Mouse (Mus musculus) midbrain, embryonic 14.5 days (tissue): ENCODE measurements at regions not wholly inside any gene's neighbourhood (a gene's known extent, or its start where the extent isn't known, plus 50 kb on each side); places are given as distances from the start of the nearest gene placed in this dataset.
A peak's percentile ranks its signal among the peaks of the same experiment; 100 is the strongest.

ENCODE experiments used
- ATAC-seq: fragments of 200-750 bp; cut with Nextera tagmentation; 2 replicates; pipeline ENCODE4 v1.8.0; 2017; ENCODE audit warnings: moderate number of reproducible peaks, moderate library complexity; ENCODE audit not compliant: low FRiP score, low TSS enrichment
- DNase-seq: peaks from one replicate; pipeline ENCODE4 v3.0.0-alpha.2; 2015
- H3K27ac ChIP-seq: fragments of 300-500 bp; sonication (generic); replicated peaks from 2 replicates; pipeline ENCODE4 v1.5.1; 2014; ENCODE audit warnings: mild to moderate bottlenecking, low read depth, low read length, moderate library complexity
- H3K27me3 ChIP-seq: fragments of 300-500 bp; sonication (generic); 2 replicates; pipeline ENCODE4 v1.6.1; 2014; ENCODE audit warnings: low read length, control low read depth, mixed read lengths; ENCODE audit not compliant: control insufficient read depth, insufficient read depth
- H3K36me3 ChIP-seq: fragments of 300-500 bp; sonication (generic); 2 replicates; pipeline ENCODE4 v1.6.1; 2014; ENCODE audit warnings: low read length, control low read depth; ENCODE audit not compliant: control insufficient read depth, insufficient read depth
- H3K4me1 ChIP-seq: fragments of 300-500 bp; sonication (generic); 2 replicates; pipeline ENCODE4 v1.6.1; 2014; ENCODE audit warnings: mild to moderate bottlenecking, antibody characterized with exemption, low read length, control low read depth; ENCODE audit not compliant: control insufficient read depth, insufficient read depth
- H3K4me2 ChIP-seq: fragments of 300-500 bp; sonication (generic); 2 replicates; pipeline ENCODE4 v1.6.1; 2014; ENCODE audit warnings: mild to moderate bottlenecking, low read length, moderate library complexity
- H3K4me3 ChIP-seq: fragments of 300-500 bp; sonication (generic); replicated peaks from 2 replicates; pipeline ENCODE4 v1.5.1; 2014; ENCODE audit warnings: low read depth, low read length
- H3K9ac ChIP-seq: fragments of 300-500 bp; sonication (generic); replicated peaks from 2 replicates; pipeline ENCODE4 v1.6.1; 2014; ENCODE audit warnings: mild to moderate bottlenecking, low read length, moderate library complexity
- H3K9me3 ChIP-seq: fragments of 300-500 bp; sonication (generic); 2 replicates; pipeline ENCODE4 v1.6.1; 2016; ENCODE audit warnings: low read length, control low read depth, mixed read lengths; ENCODE audit not compliant: control insufficient read depth
- WGBS: fragments of 180-500 bp; shearing (Covaris S2); extraction: QIAGEN DNeasy Blood & Tissue Kit; methylation state at CpG from one replicate; pipeline ENCODE4 v1.1.7; 2014; 5-methylcytosine and 5-hydroxymethylcytosine counted together

DNA sequence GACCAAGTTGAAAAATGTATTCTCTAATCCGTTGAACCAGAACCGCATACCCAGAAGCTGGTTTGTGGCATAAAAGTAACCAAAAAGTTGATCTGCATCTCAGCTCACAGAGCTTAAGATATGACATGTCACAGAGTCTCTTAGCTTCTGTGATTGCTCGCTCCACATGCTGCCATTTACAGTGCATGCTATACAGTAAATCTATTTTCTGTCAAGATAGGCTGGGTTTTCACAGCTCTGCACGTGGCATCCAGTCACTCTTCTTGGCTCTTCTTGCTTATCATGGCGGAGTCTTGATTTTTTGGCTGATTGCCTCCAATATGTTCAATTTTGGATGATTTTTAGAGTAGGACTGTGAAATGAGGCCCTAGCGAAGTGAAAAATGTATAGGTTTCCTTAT, 397.5 kb downstream of the Hsfy2 start:
- WGBS: 88% methylated on average over 6 of the region's 6 CpGs
- H3K4me2 ChIP-seq: no peak overlapping the region
- H3K9ac ChIP-seq: no peak overlapping the region
- no peak overlapping the region for H3K4me3 ChIP-seq
- H3K36me3 ChIP-seq: no peaks in the 10 kb centered on the region
- no peaks in the 10 kb centered on the region for H3K9me3 ChIP-seq
- no peak for DNase-seq
- no peak overlapping the region for H3K27ac ChIP-seq
- H3K27me3 ChIP-seq: no peaks in the 10 kb centered on the region
- no peaks in the 10 kb centered on the region for H3K4me1 ChIP-seq
- no peak for ATAC-seq

DNA sequence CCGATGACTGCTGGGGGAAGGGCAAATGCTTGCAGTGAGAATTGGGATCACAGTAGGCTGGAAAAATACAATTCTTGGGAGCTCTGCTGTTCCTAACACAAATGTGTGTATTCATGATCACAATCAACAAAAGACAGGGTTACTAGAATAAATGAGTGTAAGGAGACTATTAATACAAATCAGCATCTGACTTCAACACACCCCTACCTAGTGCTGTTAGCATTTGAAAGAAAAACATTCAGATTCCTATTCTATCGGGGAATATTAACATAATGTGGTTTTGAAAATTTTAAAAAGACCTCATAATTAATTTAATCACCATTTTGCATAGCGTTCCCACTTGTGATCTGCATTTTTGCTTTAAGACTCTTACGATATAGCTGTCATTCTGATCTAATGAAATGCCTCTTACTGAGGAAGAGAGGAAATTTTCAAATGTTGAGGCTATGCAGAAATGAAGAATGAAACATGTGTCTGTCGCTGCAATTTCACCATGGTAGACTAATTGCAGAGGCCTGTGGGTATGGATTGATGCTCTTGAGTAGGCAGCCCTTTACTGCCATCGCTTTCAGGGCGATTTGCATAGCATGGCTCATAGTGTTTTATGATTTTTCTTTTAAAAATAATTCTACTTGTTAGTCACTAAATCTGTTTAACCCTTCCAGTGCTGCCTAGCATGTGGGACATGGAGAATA, 410.8 kb downstream of the Hsfy2 start:
- Histone ChIP-seq H3K4me2 (no peak overlapping the region), H3K36me3 (no peaks in the 10 kb centered on the region), H3K9ac (no peak overlapping the region), H3K4me3 (no peak overlapping the region), H3K4me1 (no peaks in the 10 kb centered on the region), H3K27me3 (no peaks in the 10 kb centered on the region), H3K9me3 (no peaks in the 10 kb centered on the region), H3K27ac (no peak overlapping the region)
- DNase-seq (no peak), ATAC-seq (no peak)
- WGBS: 79% methylated on average over 7 of the region's 7 CpGs

DNA sequence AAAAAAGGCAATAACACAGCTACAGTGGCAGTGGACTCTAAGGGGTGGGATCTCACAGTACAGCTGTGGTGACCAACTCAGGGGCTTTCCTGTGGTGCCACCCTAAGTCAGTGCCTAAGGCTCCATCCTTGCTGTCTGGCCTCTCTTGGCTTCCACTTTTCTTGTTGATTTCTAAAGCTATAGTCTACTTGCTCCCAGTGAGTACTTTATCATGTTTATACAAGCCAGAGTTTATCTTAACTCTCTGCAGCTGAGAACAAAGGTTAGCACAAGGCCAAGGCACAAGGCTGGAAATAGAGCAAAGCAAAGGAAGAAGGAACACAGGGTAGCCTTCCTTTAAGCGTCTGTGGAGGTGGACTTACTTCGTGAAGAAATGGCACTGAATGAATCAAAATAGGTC, 417.5 kb downstream of the Hsfy2 start:
- H3K9me3 ChIP-seq: no peaks in the 10 kb centered on the region
- H3K9ac ChIP-seq: no peak overlapping the region
- H3K4me2 ChIP-seq: no peak overlapping the region
- no peak overlapping the region for H3K27ac ChIP-seq
- H3K27me3 ChIP-seq: no peaks in the 10 kb centered on the region
- H3K4me3 ChIP-seq: no peak overlapping the region
- no peak for ATAC-seq
- DNase-seq: no peak
- no peaks in the 10 kb centered on the region for H3K4me1 ChIP-seq
- H3K36me3 ChIP-seq: no peaks in the 10 kb centered on the region
- WGBS: 95% methylated on average over 2 of the region's 2 CpGs

DNA sequence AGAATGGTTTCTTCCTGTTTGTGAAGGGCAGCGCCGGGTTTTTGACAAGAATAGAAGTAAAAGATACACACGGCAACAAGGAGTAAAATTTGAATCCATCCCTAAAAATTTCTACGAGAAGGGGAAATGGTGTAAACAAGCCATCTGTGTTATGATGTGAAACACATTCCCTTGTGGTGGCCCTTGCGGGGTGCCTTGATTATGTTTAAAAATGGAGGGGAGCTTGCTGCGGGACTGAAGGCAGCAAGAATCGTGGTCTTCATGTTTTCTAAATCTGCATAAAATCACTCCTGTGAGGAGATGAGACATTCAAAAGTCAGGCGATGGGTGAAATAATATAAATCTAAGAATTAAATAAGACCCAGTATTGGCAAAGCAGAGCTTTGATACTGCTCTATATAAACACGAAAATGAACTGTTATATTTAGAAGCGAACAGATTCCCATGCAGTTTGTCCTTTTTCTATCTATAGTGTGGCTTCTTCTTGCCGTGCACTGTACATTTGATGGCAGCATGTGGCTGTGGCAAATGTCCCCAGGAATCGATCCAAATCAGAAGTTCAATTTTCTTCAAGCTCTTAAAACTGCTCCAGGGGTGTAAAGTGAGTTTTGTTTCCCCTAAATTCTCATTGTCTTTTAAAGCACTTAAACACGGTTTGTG, 426.4 kb downstream of the Hsfy2 start:
- H3K36me3 ChIP-seq: no peaks in the 10 kb centered on the region

DNA sequence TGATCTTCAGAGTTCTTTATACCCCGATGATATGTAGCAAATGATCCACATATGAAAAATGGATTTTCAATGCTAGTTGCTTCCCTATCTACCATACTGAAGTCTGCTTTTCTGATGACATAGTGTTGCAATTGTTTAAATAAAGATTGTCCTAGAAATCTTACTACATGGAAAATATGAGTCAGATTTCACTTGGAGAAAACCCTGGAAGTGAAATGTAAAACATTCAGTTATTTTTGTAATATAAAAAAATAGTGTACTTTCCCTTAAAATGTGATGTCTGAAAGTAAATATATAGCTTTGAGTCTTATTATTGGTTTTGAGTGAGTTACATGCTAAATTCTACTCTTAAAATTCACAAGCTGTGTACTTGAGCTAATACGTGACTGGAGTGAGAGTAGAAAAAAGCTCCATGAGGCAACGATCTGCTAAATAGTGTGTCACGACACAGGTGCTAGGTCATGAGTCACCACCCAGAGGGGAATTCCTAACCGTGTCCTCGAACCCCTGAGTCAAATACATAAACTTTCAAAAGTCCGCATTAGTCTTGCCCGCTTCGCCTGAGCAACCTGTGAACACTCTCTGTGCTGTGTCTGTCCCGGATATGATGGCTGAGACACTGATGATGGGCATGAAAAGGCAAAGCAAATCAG, 430.5 kb downstream of the Hsfy2 start:
- H3K9ac ChIP-seq: no peak overlapping the region
- no peak for DNase-seq
- H3K36me3 ChIP-seq: no peaks in the 10 kb centered on the region
- H3K4me2 ChIP-seq: no peak overlapping the region
- WGBS: 93% methylated on average over 10 of the region's 10 CpGs
- H3K4me1 ChIP-seq: no peaks in the 10 kb centered on the region
- no peaks in the 10 kb centered on the region for H3K27me3 ChIP-seq
- no peaks in the 10 kb centered on the region for H3K9me3 ChIP-seq
- no peak overlapping the region for H3K4me3 ChIP-seq
- H3K27ac ChIP-seq: no peak overlapping the region
- ATAC-seq: no peak

More for the DNA sequence above, 426.4 kb downstream of the Hsfy2 start:
- DNase-seq (no peak), ATAC-seq (no peak)
- no peak overlapping the region for H3K4me2 ChIP-seq
- no peaks in the 10 kb centered on the region for H3K27me3 ChIP-seq
- no peak overlapping the region for H3K4me3 ChIP-seq
- H3K4me1 ChIP-seq: no peaks in the 10 kb centered on the region
- H3K9me3 ChIP-seq: no peaks in the 10 kb centered on the region
- H3K27ac ChIP-seq: no peak overlapping the region
- no peak overlapping the region for H3K9ac ChIP-seq
- 90% methylated on average over 13 of the region's 13 CpGs for WGBS

DNA sequence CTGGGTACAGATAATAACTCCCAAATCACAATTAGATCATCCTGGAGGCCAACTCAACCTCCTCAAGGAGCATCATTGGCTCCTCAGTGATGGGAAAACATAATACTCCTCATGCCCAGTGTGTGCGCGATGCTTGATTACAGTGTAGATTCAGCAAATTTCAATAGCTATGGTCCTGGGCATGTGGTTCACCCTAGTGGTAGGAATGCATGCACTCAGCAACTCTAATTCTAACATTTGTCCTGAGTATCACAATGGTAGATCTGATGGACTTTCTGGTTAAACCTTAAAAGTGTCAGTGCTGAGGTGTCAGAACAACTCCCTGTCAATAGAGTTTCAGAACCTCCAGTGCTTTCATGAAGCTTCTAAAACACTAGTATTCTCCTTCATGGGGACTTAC, 442.0 kb downstream of the Hsfy2 start:
- WGBS: 96% methylated on average over 2 of the region's 2 CpGs
- H3K4me1 ChIP-seq: no peaks in the 10 kb centered on the region
- no peak overlapping the region for H3K27ac ChIP-seq
- no peaks in the 10 kb centered on the region for H3K36me3 ChIP-seq
- ATAC-seq (no peak), DNase-seq (no peak)
- no peak overlapping the region for H3K9ac ChIP-seq
- H3K27me3 ChIP-seq: no peaks in the 10 kb centered on the region
- no peak overlapping the region for H3K4me2 ChIP-seq
- H3K4me3 ChIP-seq: no peak overlapping the region
- H3K9me3 ChIP-seq: no peaks in the 10 kb centered on the region

DNA sequence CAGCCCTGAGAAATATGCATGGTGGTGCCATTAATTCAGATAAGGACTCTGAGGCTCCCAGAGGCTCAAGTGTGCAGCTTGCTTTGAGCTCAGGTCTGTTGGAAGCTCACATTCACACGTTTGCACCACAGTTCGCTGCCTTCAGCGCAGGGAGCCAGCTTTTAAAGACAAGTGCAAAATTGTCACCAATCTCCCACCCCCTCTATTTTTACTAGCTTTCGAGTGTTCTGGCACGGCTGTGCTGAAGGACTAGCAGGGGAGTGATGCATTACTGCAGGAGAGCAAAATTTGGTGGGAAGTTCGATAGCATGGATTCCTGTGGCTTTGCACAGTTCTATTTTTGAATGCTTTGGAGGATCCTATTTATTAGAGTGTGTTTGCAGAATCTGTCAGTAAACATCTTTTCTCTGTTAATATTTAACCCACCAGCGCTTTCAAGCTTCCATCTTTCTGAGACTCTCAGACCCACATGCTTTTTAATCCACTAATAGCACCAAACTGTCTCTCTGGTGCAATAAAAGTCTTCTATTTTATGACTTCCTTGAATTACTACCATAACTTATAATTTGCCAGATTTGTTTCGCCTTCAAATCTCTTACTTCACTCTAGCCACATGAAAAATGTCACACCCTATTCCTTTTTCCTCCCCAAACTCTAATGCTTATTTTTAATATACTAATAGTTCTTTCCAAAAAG, 453.6 kb downstream of the Hsfy2 start:
- no peak overlapping the region for H3K27ac ChIP-seq
- H3K4me3 ChIP-seq: no peak overlapping the region
- no peak overlapping the region for H3K9ac ChIP-seq
- H3K27me3 ChIP-seq: no peaks in the 10 kb centered on the region
- ATAC-seq: no peak
- H3K36me3 ChIP-seq: no peaks in the 10 kb centered on the region
- no peak for DNase-seq
- H3K9me3 ChIP-seq: no peaks in the 10 kb centered on the region
- no peak overlapping the region for H3K4me2 ChIP-seq
- WGBS: 86% methylated on average over 8 of the region's 8 CpGs
- no peaks in the 10 kb centered on the region for H3K4me1 ChIP-seq

DNA sequence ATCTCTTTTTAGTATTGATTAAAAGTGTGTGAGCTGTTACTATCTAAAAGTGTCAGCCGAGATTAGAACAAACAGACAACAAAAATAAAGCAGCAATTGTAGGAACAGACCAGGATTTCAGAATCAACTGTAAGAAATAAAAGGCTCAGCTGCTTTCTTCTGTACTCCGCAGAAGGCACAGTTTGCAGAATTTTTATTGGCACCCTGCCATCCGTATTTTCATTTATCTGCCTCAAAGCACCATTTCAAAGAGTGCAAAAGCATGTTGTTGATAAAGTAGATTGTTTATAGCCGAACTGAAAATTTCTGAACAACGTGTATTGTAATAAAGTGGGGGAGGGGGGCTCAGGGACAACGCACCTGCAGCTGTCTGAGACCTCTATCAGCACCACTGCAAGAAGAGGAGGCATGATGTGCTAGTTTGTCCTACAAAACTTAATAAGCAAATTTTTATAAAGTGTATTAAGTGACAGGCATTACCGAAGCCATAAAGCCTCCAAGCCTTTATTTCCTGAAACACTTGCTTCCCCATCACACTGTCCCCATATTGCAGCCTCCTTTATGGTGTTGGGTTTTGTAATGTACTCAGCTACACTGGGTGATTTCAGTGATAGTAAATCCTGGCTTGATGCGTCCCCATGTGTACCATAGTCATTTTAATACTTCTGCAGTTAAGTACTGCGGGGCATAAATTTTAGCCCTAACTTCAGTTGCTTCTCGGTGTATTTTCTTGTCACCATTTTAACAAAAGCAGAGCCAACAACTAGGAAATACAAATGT, 457.8 kb downstream of the Hsfy2 start:
- H3K4me3 ChIP-seq: no peak overlapping the region
- no peaks in the 10 kb centered on the region for H3K27me3 ChIP-seq
- H3K27ac ChIP-seq: no peak overlapping the region
- H3K36me3 ChIP-seq: no peaks in the 10 kb centered on the region
- H3K4me1 ChIP-seq: no peaks in the 10 kb centered on the region
- H3K4me2 ChIP-seq: no peak overlapping the region
- DNase-seq (peak; percentile 18), ATAC-seq (no peak)
- H3K9ac ChIP-seq: no peak overlapping the region
- H3K9me3 ChIP-seq: no peaks in the 10 kb centered on the region
- WGBS: 87% methylated on average over 10 of the region's 10 CpGs
